Mouse (Mus musculus): Measurements from ENCODE around the gene Rnasek.

Rnasek gene

GRCm38 (mm10) chr11:70236717-70237116 is 2.9 kb downstream of the Rnasek start:
- WGBS: 16% methylated on average over 7 of the region's 7 CpGs

- 90% methylated on average over 12 of the region's 12 CpGs for WGBS
Observed at GRCm38 (mm10) chr11:70235254-70235900, 4.3 kb downstream of the Rnasek start.

GRCm38 (mm10) chr11:70234497-70234896 is 5.1 kb downstream of the Rnasek start:
- 79% methylated on average over 8 of the region's 8 CpGs for WGBS

- WGBS: 70% methylated on average over 5 of the region's 5 CpGs
Observed at GRCm38 (mm10) chr11:70234037-70234436, 5.6 kb downstream of the Rnasek start.

- WGBS: 19% methylated on average over 8 of the region's 8 CpGs
Observed at GRCm38 (mm10) chr11:70233016-70233415, 6.6 kb downstream of the Rnasek start.

- 4% methylated on average over 10 of the region's 10 CpGs for WGBS
Observed at GRCm38 (mm10) chr11:70232546-70232945, 7.1 kb downstream of the Rnasek start.

- 1% methylated on average over 32 of the region's 32 CpGs for WGBS
Observed at GRCm38 (mm10) chr11:70230239-70230727, 9.4 kb downstream of the Rnasek start.

- 3% methylated on average over 39 of the region's 39 CpGs for WGBS
Observed at GRCm38 (mm10) chr11:70229260-70230010, 10.2 kb downstream of the Rnasek start, which contains the start of gene Bcl6b. Gene Bcl6b (minus strand): TSS chr11:70229798.

- WGBS: under 1% methylated on average over 19 of the region's 19 CpGs
Observed at GRCm38 (mm10) chr11:70228828-70229227, 10.8 kb downstream of the Rnasek start.

- 57% methylated on average over 4 of the region's 4 CpGs for WGBS
Observed at GRCm38 (mm10) chr11:70227661-70228245, 11.9 kb downstream of the Rnasek start.

GRCm38 (mm10) chr11:70227126-70227525 is 12.5 kb downstream of the Rnasek start:
- 21% methylated on average over 5 of the region's 5 CpGs for WGBS

GRCm38 (mm10) chr11:70226602-70226890 is 13.1 kb downstream of the Rnasek start:
- 15% methylated on average over 18 of the region's 18 CpGs for WGBS

- WGBS: 38% methylated on average over 27 of the region's 27 CpGs
Observed at GRCm38 (mm10) chr11:70225798-70226601, 13.6 kb downstream of the Rnasek start.

- 82% methylated on average over 9 of the region's 9 CpGs for WGBS
Observed at GRCm38 (mm10) chr11:70223724-70224123, 15.9 kb downstream of the Rnasek start.

GRCm38 (mm10) chr11:70221603-70222500 is 17.8 kb downstream of the Rnasek start:
- 16% methylated on average over 14 of the region's 14 CpGs for WGBS

- WGBS: 1% methylated on average over 28 of the region's 28 CpGs
Observed at GRCm38 (mm10) chr11:70220731-70221602, 18.7 kb downstream of the Rnasek start, which contains the start of gene Slc16a13. Gene Slc16a13 (minus strand): TSS chr11:70221064.

GRCm38 (mm10) chr11:70220323-70220722 is 19.3 kb downstream of the Rnasek start:
- WGBS: 2% methylated on average over 24 of the region's 24 CpGs

- 58% methylated on average over 7 of the region's 7 CpGs for WGBS
Observed at GRCm38 (mm10) chr11:70219873-70220272, 19.8 kb downstream of the Rnasek start.

GRCm38 (mm10) chr11:70218741-70219470 is 20.7 kb downstream of the Rnasek start:
- 91% methylated on average over 15 of the region's 15 CpGs for WGBS
